Mouse (Mus musculus): Measurements from ENCODE around the gene Srgap1. TPM values are rescaled to one million over a fixed set of nuclear protein-coding genes. Genes with fewer than 3 reads are reported as not detected.

Gene Srgap1
- 1.4 and 1.6 TPM in 2 replicates for polyA plus RNA-seq (2012; rRNA removed)

GRCm38 (mm10) chr10:122046904-122047726 lies at the start of gene Srgap1:
Gene Srgap1, minus strand, starts transcription at chr10:122047315.
- Histone ChIP-seq H3K27ac (ENCODE audit: insufficient read depth, low read depth, low read length) (peak within 1 kb of the TSS; percentile 19; the same call in 1 of the 2 replicates), H3K4me3 (ENCODE audit: low read depth, low read length) (peak within 1 kb of the TSS; percentile 85), H3K4me1 (ENCODE audit: control insufficient read depth, insufficient read depth, insufficient read length, low read length) (peaks cover 3% of the 10 kb centered on the region; the same call in 1 of the 2 replicates), H3K36me3 (ENCODE audit: control insufficient read depth, insufficient read depth, low read length) (no peaks in the 10 kb centered on the region), H3K27me3 (ENCODE audit: control insufficient read depth, insufficient read depth, low read length) (peaks cover 5% of the 10 kb centered on the region; the same call in 1 of the 2 replicates)
- 2% methylated on average over 79 of the region's 79 CpGs for WGBS
- TF ChIP-seq POLR2A (IDR thresholded peaks at IDR 0.05; ENCODE audit: low read depth, low read length) (no peak), CTCF (IDR thresholded peaks at IDR 0.05; ENCODE audit: extremely low read depth, insufficient read length, insufficient replicate concordance, low read depth, low read length) (no peak)

GRCm38 (mm10) chr10:122096462-122096979 lies 49.4 kb upstream of the Srgap1 start:
- under 1% methylated on average over 48 of the region's 48 CpGs for WGBS

GRCm38 (mm10) chr10:122090472-122090871 lies 43.4 kb upstream of the Srgap1 start:
- Histone ChIP-seq H3K4me1 (ENCODE audit: control insufficient read depth, insufficient read depth, insufficient read length, low read length) (no peaks in the 10 kb centered on the region), H3K36me3 (ENCODE audit: control insufficient read depth, insufficient read depth, low read length) (peaks cover 14% of the 10 kb centered on the region), H3K27me3 (ENCODE audit: control insufficient read depth, insufficient read depth, low read length) (no peaks in the 10 kb centered on the region), H3K27ac (ENCODE audit: insufficient read depth, low read depth, low read length) (no peak overlapping the region), H3K4me3 (ENCODE audit: low read depth, low read length) (no peak overlapping the region)
- WGBS, result 94% methylated on average over 1 of the region's 1 CpGs
- TF ChIP-seq CTCF (IDR thresholded peaks at IDR 0.05; ENCODE audit: extremely low read depth, insufficient read length, insufficient replicate concordance, low read depth, low read length) (no peak), POLR2A (IDR thresholded peaks at IDR 0.05; ENCODE audit: low read depth, low read length) (no peak)

More at GRCm38 (mm10) chr10:122096462-122096979, 49.4 kb upstream of the Srgap1 start:
- Histone ChIP-seq H3K27me3 (ENCODE audit: control insufficient read depth, insufficient read depth, low read length) (no peaks in the 10 kb centered on the region), H3K36me3 (ENCODE audit: control insufficient read depth, insufficient read depth, low read length) (0 out of 2 replicates have a peak, but pooled peaks cover 1% of the 10 kb centered on the region), H3K4me1 (ENCODE audit: control insufficient read depth, insufficient read depth, insufficient read length, low read length) (no peaks in the 10 kb centered on the region; the same call in 1 of the 2 replicates), H3K27ac (ENCODE audit: insufficient read depth, low read depth, low read length) (peak overlapping the region; percentile 72), H3K4me3 (ENCODE audit: low read depth, low read length) (peak overlapping the region; percentile 93)
- no peak for TF ChIP-seq POLR2A (IDR thresholded peaks at IDR 0.05; ENCODE audit: low read depth, low read length)
- no peak for TF ChIP-seq CTCF (IDR thresholded peaks at IDR 0.05; ENCODE audit: extremely low read depth, insufficient read length, insufficient replicate concordance, low read depth, low read length)

GRCm38 (mm10) chr10:122081352-122081751 lies 34.2 kb upstream of the Srgap1 start:
- Histone ChIP-seq H3K4me1 (ENCODE audit: control insufficient read depth, insufficient read depth, insufficient read length, low read length) (no peaks in the 10 kb centered on the region), H3K4me3 (ENCODE audit: low read depth, low read length) (no peak overlapping the region), H3K36me3 (ENCODE audit: control insufficient read depth, insufficient read depth, low read length) (0 out of 2 replicates have a peak, but pooled peaks cover 3% of the 10 kb centered on the region), H3K27ac (ENCODE audit: insufficient read depth, low read depth, low read length) (no peak overlapping the region), H3K27me3 (ENCODE audit: control insufficient read depth, insufficient read depth, low read length) (no peaks in the 10 kb centered on the region)
- WGBS, result 91% methylated on average over 1 of the region's 1 CpGs
- TF ChIP-seq CTCF (IDR thresholded peaks at IDR 0.05; ENCODE audit: extremely low read depth, insufficient read length, insufficient replicate concordance, low read depth, low read length), result no peak
- TF ChIP-seq POLR2A (IDR thresholded peaks at IDR 0.05; ENCODE audit: low read depth, low read length), result no peak

- no peaks in the 10 kb centered on the region for H3K27me3 ChIP-seq (ENCODE audit: control insufficient read depth, insufficient read depth, low read length)
- no peak overlapping the region for H3K4me3 ChIP-seq (ENCODE audit: low read depth, low read length)
- no peaks in the 10 kb centered on the region for H3K4me1 ChIP-seq (ENCODE audit: control insufficient read depth, insufficient read depth, insufficient read length, low read length)
- H3K36me3 ChIP-seq (ENCODE audit: control insufficient read depth, insufficient read depth, low read length), result no peaks in the 10 kb centered on the region
- no peak for TF ChIP-seq POLR2A (IDR thresholded peaks at IDR 0.05; ENCODE audit: low read depth, low read length)
- no peak for TF ChIP-seq CTCF (IDR thresholded peaks at IDR 0.05; ENCODE audit: extremely low read depth, insufficient read length, insufficient replicate concordance, low read depth, low read length)
- H3K27ac ChIP-seq (ENCODE audit: insufficient read depth, low read depth, low read length), result no peak overlapping the region
Observed at GRCm38 (mm10) chr10:122069153-122069552, 22.0 kb upstream of the Srgap1 start.

- 92% methylated on average over 6 of the region's 6 CpGs for WGBS
- Histone ChIP-seq H3K4me1 (ENCODE audit: control insufficient read depth, insufficient read depth, insufficient read length, low read length) (no peaks in the 10 kb centered on the region), H3K4me3 (ENCODE audit: low read depth, low read length) (no peak overlapping the region), H3K27me3 (ENCODE audit: control insufficient read depth, insufficient read depth, low read length) (no peaks in the 10 kb centered on the region), H3K36me3 (ENCODE audit: control insufficient read depth, insufficient read depth, low read length) (no peaks in the 10 kb centered on the region), H3K27ac (ENCODE audit: insufficient read depth, low read depth, low read length) (no peak overlapping the region)
- TF ChIP-seq POLR2A (IDR thresholded peaks at IDR 0.05; ENCODE audit: low read depth, low read length), result no peak
Observed at GRCm38 (mm10) chr10:122055826-122056225, 8.7 kb upstream of the Srgap1 start.

GRCm38 (mm10) chr10:122054535-122054934 lies 7.4 kb upstream of the Srgap1 start:
- no peak overlapping the region for H3K27ac ChIP-seq (ENCODE audit: insufficient read depth, low read depth, low read length)
- H3K27me3 ChIP-seq (ENCODE audit: control insufficient read depth, insufficient read depth, low read length), result no peaks in the 10 kb centered on the region
- no peak for TF ChIP-seq POLR2A (IDR thresholded peaks at IDR 0.05; ENCODE audit: low read depth, low read length)
- TF ChIP-seq CTCF (IDR thresholded peaks at IDR 0.05; ENCODE audit: extremely low read depth, insufficient read length, insufficient replicate concordance, low read depth, low read length), result peak; percentile 82
- 17% methylated on average over 8 of the region's 8 CpGs for WGBS
- no peaks in the 10 kb centered on the region for H3K4me1 ChIP-seq (ENCODE audit: control insufficient read depth, insufficient read depth, insufficient read length, low read length)
- H3K4me3 ChIP-seq (ENCODE audit: low read depth, low read length), result no peak overlapping the region
- no peaks in the 10 kb centered on the region for H3K36me3 ChIP-seq (ENCODE audit: control insufficient read depth, insufficient read depth, low read length)
